Mouse (Mus musculus): ENCODE data around the gene Fam71b. TPM values are rescaled to one million over a fixed set of nuclear protein-coding genes. Genes with fewer than 3 reads are reported as not detected.
A peak's percentile ranks its signal among the peaks of the same experiment; 100 is the strongest.

Gene Fam71b
- polyA plus RNA-seq, 1 experiment from 2014 or later, result not detected

GRCm38 (mm10) chr11:46390621-46391020 lies 5.7 kb upstream of the Fam71b start:
- ATAC-seq (ENCODE audit: low FRiP score, low TSS enrichment), result no peak
- H3K27ac ChIP-seq (ENCODE audit: low read depth, low read length), result no peak overlapping the region
- H3K27me3 ChIP-seq (ENCODE audit: control insufficient read depth, insufficient read depth, low read length), result no peaks in the 10 kb centered on the region
- H3K9me3 ChIP-seq (ENCODE audit: control insufficient read depth, low read length), result no peaks in the 10 kb centered on the region
- no peak overlapping the region for H3K4me2 ChIP-seq (replicated peaks; ENCODE audit: low read depth, low read length)
- H3K4me3 ChIP-seq (ENCODE audit: low read length), result no peak overlapping the region
- no peaks in the 10 kb centered on the region for H3K36me3 ChIP-seq (ENCODE audit: control insufficient read depth, insufficient read depth, low read length)
- no peak overlapping the region for H3K9ac ChIP-seq (ENCODE audit: low read depth, low read length)
- no peaks in the 10 kb centered on the region for H3K4me1 ChIP-seq (ENCODE audit: control insufficient read depth, insufficient read depth, low read length)
- 50% methylated on average over 3 of the region's 3 CpGs for WGBS

GRCm38 (mm10) chr11:46392890-46393289 lies 3.5 kb upstream of the Fam71b start:
- Histone ChIP-seq H3K36me3 (ENCODE audit: control insufficient read depth, insufficient read depth, low read length) (no peaks in the 10 kb centered on the region), H3K27ac (ENCODE audit: low read depth, low read length) (no peak overlapping the region), H3K4me1 (ENCODE audit: control insufficient read depth, insufficient read depth, low read length) (no peaks in the 10 kb centered on the region), H3K27me3 (ENCODE audit: control insufficient read depth, insufficient read depth, low read length) (no peaks in the 10 kb centered on the region), H3K4me2 (replicated peaks; ENCODE audit: low read depth, low read length) (no peak overlapping the region), H3K9me3 (ENCODE audit: control insufficient read depth, low read length) (no peaks in the 10 kb centered on the region), H3K4me3 (ENCODE audit: low read length) (no peak overlapping the region), H3K9ac (ENCODE audit: low read depth, low read length) (no peak overlapping the region)
- WGBS, result 77% methylated on average over 7 of the region's 7 CpGs
- no peak for ATAC-seq (ENCODE audit: low FRiP score, low TSS enrichment)

GRCm38 (mm10) chr11:46393413-46393812 lies 2.9 kb upstream of the Fam71b start:
- H3K4me1 ChIP-seq (ENCODE audit: control insufficient read depth, insufficient read depth, low read length), result no peaks in the 10 kb centered on the region
- no peaks in the 10 kb centered on the region for H3K27me3 ChIP-seq (ENCODE audit: control insufficient read depth, insufficient read depth, low read length)
- H3K4me3 ChIP-seq (ENCODE audit: low read length), result no peak overlapping the region
- no peak for ATAC-seq (ENCODE audit: low FRiP score, low TSS enrichment)
- no peak overlapping the region for H3K4me2 ChIP-seq (replicated peaks; ENCODE audit: low read depth, low read length)
- no peak overlapping the region for H3K27ac ChIP-seq (ENCODE audit: low read depth, low read length)
- no peaks in the 10 kb centered on the region for H3K36me3 ChIP-seq (ENCODE audit: control insufficient read depth, insufficient read depth, low read length)
- WGBS, result 81% methylated on average over 4 of the region's 4 CpGs
- no peaks in the 10 kb centered on the region for H3K9me3 ChIP-seq (ENCODE audit: control insufficient read depth, low read length)
- H3K9ac ChIP-seq (ENCODE audit: low read depth, low read length), result no peak overlapping the region

GRCm38 (mm10) chr11:46395088-46395487 lies 1.3 kb upstream of the Fam71b start:
- 55% methylated on average over 2 of the region's 2 CpGs for WGBS
- no peak overlapping the region for H3K4me2 ChIP-seq (replicated peaks; ENCODE audit: low read depth, low read length)
- no peak overlapping the region for H3K27ac ChIP-seq (ENCODE audit: low read depth, low read length)
- no peaks in the 10 kb centered on the region for H3K27me3 ChIP-seq (ENCODE audit: control insufficient read depth, insufficient read depth, low read length)
- no peaks in the 10 kb centered on the region for H3K36me3 ChIP-seq (ENCODE audit: control insufficient read depth, insufficient read depth, low read length)
- H3K9ac ChIP-seq (ENCODE audit: low read depth, low read length), result no peak overlapping the region
- no peaks in the 10 kb centered on the region for H3K9me3 ChIP-seq (ENCODE audit: control insufficient read depth, low read length)
- ATAC-seq (ENCODE audit: low FRiP score, low TSS enrichment), result no peak
- no peaks in the 10 kb centered on the region for H3K4me1 ChIP-seq (ENCODE audit: control insufficient read depth, insufficient read depth, low read length)
- no peak overlapping the region for H3K4me3 ChIP-seq (ENCODE audit: low read length)

- H3K4me2 ChIP-seq (replicated peaks; ENCODE audit: low read depth, low read length), result no peak overlapping the region
- no peaks in the 10 kb centered on the region for H3K4me1 ChIP-seq (ENCODE audit: control insufficient read depth, insufficient read depth, low read length)
- no peak overlapping the region for H3K4me3 ChIP-seq (ENCODE audit: low read length)
- WGBS, result 95% methylated on average over 2 of the region's 2 CpGs
- H3K9me3 ChIP-seq (ENCODE audit: control insufficient read depth, low read length), result no peaks in the 10 kb centered on the region
- H3K27me3 ChIP-seq (ENCODE audit: control insufficient read depth, insufficient read depth, low read length), result no peaks in the 10 kb centered on the region
- ATAC-seq (ENCODE audit: low FRiP score, low TSS enrichment), result no peak
- no peak overlapping the region for H3K27ac ChIP-seq (ENCODE audit: low read depth, low read length)
- H3K9ac ChIP-seq (ENCODE audit: low read depth, low read length), result no peak overlapping the region
- no peaks in the 10 kb centered on the region for H3K36me3 ChIP-seq (ENCODE audit: control insufficient read depth, insufficient read depth, low read length)
Measured at GRCm38 (mm10) chr11:46395698-46396097, 661 bp upstream of the Fam71b start.

- WGBS, result 71% methylated on average over 4 of the region's 4 CpGs
Measured at GRCm38 (mm10) chr11:46396860-46397179, 461 bp downstream of the Fam71b start.

GRCm38 (mm10) chr11:46397900-46398299 lies 1.5 kb downstream of the Fam71b start:
- H3K9ac ChIP-seq (ENCODE audit: low read depth, low read length), result no peak overlapping the region
- ATAC-seq (ENCODE audit: low FRiP score, low TSS enrichment), result no peak
- H3K4me3 ChIP-seq (ENCODE audit: low read length), result no peak overlapping the region
- H3K4me2 ChIP-seq (replicated peaks; ENCODE audit: low read depth, low read length), result no peak overlapping the region
- H3K27ac ChIP-seq (ENCODE audit: low read depth, low read length), result no peak overlapping the region
- no peaks in the 10 kb centered on the region for H3K36me3 ChIP-seq (ENCODE audit: control insufficient read depth, insufficient read depth, low read length)
- no peaks in the 10 kb centered on the region for H3K9me3 ChIP-seq (ENCODE audit: control insufficient read depth, low read length)
- H3K4me1 ChIP-seq (ENCODE audit: control insufficient read depth, insufficient read depth, low read length), result no peaks in the 10 kb centered on the region
- 42% methylated on average over 2 of the region's 2 CpGs for WGBS
- H3K27me3 ChIP-seq (ENCODE audit: control insufficient read depth, insufficient read depth, low read length), result no peaks in the 10 kb centered on the region

More at GRCm38 (mm10) chr11:46396860-46397179, 461 bp downstream of the Fam71b start:
- Histone ChIP-seq H3K9me3 (ENCODE audit: control insufficient read depth, low read length) (no peaks in the 10 kb centered on the region), H3K27me3 (ENCODE audit: control insufficient read depth, insufficient read depth, low read length) (no peaks in the 10 kb centered on the region), H3K4me2 (replicated peaks; ENCODE audit: low read depth, low read length) (no peak overlapping the region), H3K9ac (ENCODE audit: low read depth, low read length) (no peak overlapping the region), H3K36me3 (ENCODE audit: control insufficient read depth, insufficient read depth, low read length) (no peaks in the 10 kb centered on the region), H3K4me1 (ENCODE audit: control insufficient read depth, insufficient read depth, low read length) (no peaks in the 10 kb centered on the region), H3K4me3 (ENCODE audit: low read length) (no peak overlapping the region), H3K27ac (ENCODE audit: low read depth, low read length) (no peak overlapping the region)
- no peak for ATAC-seq (ENCODE audit: low FRiP score, low TSS enrichment)

GRCm38 (mm10) chr11:46398473-46398872 lies 2.1 kb downstream of the Fam71b start:
- H3K4me1 ChIP-seq (ENCODE audit: control insufficient read depth, insufficient read depth, low read length), result no peaks in the 10 kb centered on the region
- WGBS, result 87% methylated on average over 4 of the region's 4 CpGs
- no peak overlapping the region for H3K4me2 ChIP-seq (replicated peaks; ENCODE audit: low read depth, low read length)
- no peaks in the 10 kb centered on the region for H3K36me3 ChIP-seq (ENCODE audit: control insufficient read depth, insufficient read depth, low read length)
- no peaks in the 10 kb centered on the region for H3K9me3 ChIP-seq (ENCODE audit: control insufficient read depth, low read length)
- no peak overlapping the region for H3K4me3 ChIP-seq (ENCODE audit: low read length)
- H3K27me3 ChIP-seq (ENCODE audit: control insufficient read depth, insufficient read depth, low read length), result no peaks in the 10 kb centered on the region
- H3K27ac ChIP-seq (ENCODE audit: low read depth, low read length), result no peak overlapping the region
- no peak for ATAC-seq (ENCODE audit: low FRiP score, low TSS enrichment)
- no peak overlapping the region for H3K9ac ChIP-seq (ENCODE audit: low read depth, low read length)

- Histone ChIP-seq H3K4me3 (ENCODE audit: low read length) (no peak overlapping the region), H3K9me3 (ENCODE audit: control insufficient read depth, low read length) (no peaks in the 10 kb centered on the region), H3K4me2 (replicated peaks; ENCODE audit: low read depth, low read length) (no peak overlapping the region), H3K27me3 (ENCODE audit: control insufficient read depth, insufficient read depth, low read length) (no peaks in the 10 kb centered on the region), H3K9ac (ENCODE audit: low read depth, low read length) (no peak overlapping the region), H3K27ac (ENCODE audit: low read depth, low read length) (no peak overlapping the region), H3K4me1 (ENCODE audit: control insufficient read depth, insufficient read depth, low read length) (no peaks in the 10 kb centered on the region), H3K36me3 (ENCODE audit: control insufficient read depth, insufficient read depth, low read length) (no peaks in the 10 kb centered on the region)
- no peak for ATAC-seq (ENCODE audit: low FRiP score, low TSS enrichment)
- WGBS, result 77% methylated on average over 5 of the region's 5 CpGs
Measured at GRCm38 (mm10) chr11:46398933-46399383, 2.6 kb downstream of the Fam71b start.

GRCm38 (mm10) chr11:46401555-46401954 lies 5.2 kb downstream of the Fam71b start:
- Histone ChIP-seq H3K4me3 (ENCODE audit: low read length) (no peak overlapping the region), H3K9ac (ENCODE audit: low read depth, low read length) (no peak overlapping the region), H3K27ac (ENCODE audit: low read depth, low read length) (no peak overlapping the region), H3K36me3 (ENCODE audit: control insufficient read depth, insufficient read depth, low read length) (no peaks in the 10 kb centered on the region), H3K4me2 (replicated peaks; ENCODE audit: low read depth, low read length) (no peak overlapping the region), H3K9me3 (ENCODE audit: control insufficient read depth, low read length) (no peaks in the 10 kb centered on the region), H3K27me3 (ENCODE audit: control insufficient read depth, insufficient read depth, low read length) (no peaks in the 10 kb centered on the region), H3K4me1 (ENCODE audit: control insufficient read depth, insufficient read depth, low read length) (no peaks in the 10 kb centered on the region)
- ATAC-seq (ENCODE audit: low FRiP score, low TSS enrichment), result 0 out of 2 replicates have a peak, but pooled peaks have one; percentile 43
- 63% methylated on average over 12 of the region's 12 CpGs for WGBS
